Mouse (Mus musculus): ENCODE measurements around the gene Piezo1.

DNA sequence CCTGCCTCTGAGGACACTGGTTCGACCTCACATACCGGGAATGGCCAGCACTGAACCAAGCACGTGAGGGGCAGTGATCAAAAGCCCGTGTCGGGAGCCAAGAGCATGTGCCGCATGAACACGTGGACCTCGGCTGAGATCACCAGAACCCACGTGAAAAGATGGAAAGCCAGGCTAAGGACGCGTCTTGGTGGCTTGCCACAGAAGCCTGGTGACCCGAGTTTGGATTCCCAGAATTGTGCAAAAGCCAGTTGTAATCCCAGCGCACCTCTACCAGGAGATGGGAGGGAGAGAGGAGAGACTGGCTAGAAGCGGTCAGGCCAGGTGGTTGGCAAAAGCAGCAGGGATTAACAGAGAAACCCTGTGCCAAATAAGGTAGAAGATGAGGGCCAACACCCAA is 35.4 kb downstream of the Piezo1 start:
- TF ChIP-seq GATA1 (IDR thresholded peaks at IDR 0.05; ENCODE audit: low read length) (no peak), TAL1 (IDR thresholded peaks at IDR 0.05; ENCODE audit: low read length) (no peak)

Data from erythroblast, embryonic 14.5 days (primary cell).